Mouse (Mus musculus) hindbrain, embryonic 16.5 days (tissue): Measurements from ENCODE around the gene Vamp2. TPM values are rescaled to one million over a fixed set of nuclear protein-coding genes. Genes with fewer than 3 reads are reported as not detected.

Source experiments
- ATAC-seq: fragments of 200-750 bp; cut with Nextera tagmentation; 2 replicates; pipeline ENCODE4 v1.8.0; 2017; ENCODE audit warnings: moderate TSS enrichment, moderate library complexity
- H3K27ac ChIP-seq: fragments of 300-500 bp; sonication (generic); 2 replicates; pipeline ENCODE4 v1.5.1; 2014; ENCODE audit warnings: low read depth, mild to moderate bottlenecking, control low read depth, low read length, moderate library complexity
- H3K27me3 ChIP-seq: fragments of 300-500 bp; sonication (generic); replicated peaks from 2 replicates; pipeline ENCODE4 v1.6.1; 2014; ENCODE audit warnings: low read length; ENCODE audit not compliant: control insufficient read depth, insufficient read depth
- H3K36me3 ChIP-seq: fragments of 300-500 bp; sonication (generic); 2 replicates; pipeline ENCODE4 v1.6.1; 2014; ENCODE audit warnings: mild to moderate bottlenecking, low read length, moderate library complexity, mixed read lengths; ENCODE audit not compliant: control insufficient read depth, insufficient read depth
- H3K4me1 ChIP-seq: fragments of 300-500 bp; sonication (generic); 2 replicates; pipeline ENCODE4 v1.6.1; 2014; ENCODE audit warnings: low read depth, low read length; ENCODE audit not compliant: control insufficient read depth, insufficient read depth
- H3K4me2 ChIP-seq: fragments of 300-500 bp; sonication (generic); 2 replicates; pipeline ENCODE4 v1.6.1; 2014; ENCODE audit warnings: mild to moderate bottlenecking, low read length, control low read depth, moderate library complexity
- H3K4me3 ChIP-seq: fragments of 300-500 bp; sonication (generic); 2 replicates; pipeline ENCODE4 v1.5.1; 2014; ENCODE audit warnings: mild to moderate bottlenecking, low read length, control low read depth, moderate library complexity
- H3K9ac ChIP-seq: fragments of 300-500 bp; sonication (generic); 2 replicates; pipeline ENCODE4 v1.6.1; 2014; ENCODE audit warnings: low read depth, mild to moderate bottlenecking, control low read depth, low read length, moderate library complexity
- H3K9me3 ChIP-seq: fragments of 300-500 bp; sonication (generic); 2 replicates; pipeline ENCODE4 v1.6.1; 2014; ENCODE audit warnings: mild to moderate bottlenecking, low read length, moderate library complexity; ENCODE audit not compliant: control insufficient read depth
- WGBS: fragments of 180-500 bp; shearing (Covaris S2); extraction: QIAGEN DNeasy Blood & Tissue Kit; methylation state at CpG from one replicate; pipeline ENCODE4 v1.1.7; 2014; 5-methylcytosine and 5-hydroxymethylcytosine counted together
- polyA plus RNA-seq: library from polyadenylated mRNA; unstranded; fragments of >200 nt; fragmentation: Nextera tagmentation; extraction: Ambion mirVana; gene quantifications from 2 replicates; pipeline ENCODE4 v1.2.1, GENCODE M21; 2015

The Vamp2 gene
- polyA plus RNA-seq, 1 experiment from 2014 or later, result 402 TPM

DNA sequence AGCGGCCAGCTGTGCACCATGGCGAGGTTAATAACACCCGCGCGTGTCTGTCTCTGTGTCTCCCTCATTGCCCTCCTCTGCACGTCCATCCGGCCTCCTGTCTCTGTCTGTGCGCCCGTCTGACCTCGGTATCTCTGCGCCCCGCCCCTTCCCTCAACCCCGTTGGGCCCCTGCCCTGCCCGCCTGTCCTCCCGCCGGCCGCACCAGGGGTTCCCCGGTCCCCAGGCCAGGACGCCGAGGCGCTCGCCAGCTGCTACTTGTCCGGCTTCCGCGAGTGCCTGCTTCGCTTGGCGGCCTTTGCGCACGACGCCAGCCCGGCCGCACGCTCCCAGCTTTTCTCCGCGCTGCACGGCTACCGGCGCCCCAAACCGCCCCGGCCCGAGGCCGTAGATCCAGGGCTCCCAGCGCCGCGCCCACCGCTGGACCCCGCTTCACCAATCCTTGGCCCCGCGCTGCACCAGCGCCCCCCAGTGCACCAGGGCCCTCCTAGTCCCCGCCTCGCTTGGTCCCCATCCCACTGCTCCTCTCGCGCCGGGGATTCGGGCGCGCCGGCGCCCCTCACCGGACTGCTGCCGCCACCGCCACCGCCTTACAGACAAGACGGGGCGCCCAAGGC, 34.2 kb downstream of the Vamp2 start, which contains the start of gene 9130213A22Rik:
TSS of gene 9130213A22Rik (minus strand) at position 254 of the 616 bp plus-strand sequence.
- Histone ChIP-seq H3K9me3 (no peaks in the 10 kb centered on the region), H3K27me3 (no peaks in the 10 kb centered on the region)
- WGBS, result under 1% methylated on average over 44 of the region's 66 CpGs

GRCm38 (mm10) chr11:69123056-69123692, 34.9 kb downstream of the Vamp2 start:
- Histone ChIP-seq H3K4me3 (peak overlapping the region; percentile 88), H3K4me1 (peaks cover 14% of the 10 kb centered on the region), H3K9ac (peak overlapping the region; percentile 84), H3K27ac (peak overlapping the region; percentile 79), H3K36me3 (no peaks in the 10 kb centered on the region), H3K4me2 (peak overlapping the region; percentile 92), H3K9me3 (no peaks in the 10 kb centered on the region), H3K27me3 (no peaks in the 10 kb centered on the region)
- under 1% methylated on average over 29 of the region's 29 CpGs for WGBS
- ATAC-seq, result peak; percentile 7

More for the DNA sequence above, 34.2 kb downstream of the Vamp2 start, which contains the start of gene 9130213A22Rik:
- peak within 1 kb of the TSS; percentile 92 for H3K4me2 ChIP-seq
- H3K27ac ChIP-seq, result peak within 1 kb of the TSS; percentile 79
- H3K9ac ChIP-seq, result peak within 1 kb of the TSS; percentile 84
- H3K4me3 ChIP-seq, result peak within 1 kb of the TSS; percentile 88
- peak; percentile 70 for ATAC-seq
- peaks cover 14% of the 10 kb centered on the region for H3K4me1 ChIP-seq
- H3K36me3 ChIP-seq, result no peaks in the 10 kb centered on the region

- Histone ChIP-seq H3K4me1 (peaks cover 13% of the 10 kb centered on the region), H3K27ac (peak overlapping the region; percentile 85), H3K9me3 (no peaks in the 10 kb centered on the region), H3K4me3 (peak overlapping the region; percentile 88), H3K36me3 (no peaks in the 10 kb centered on the region), H3K9ac (peak overlapping the region; percentile 64), H3K27me3 (no peaks in the 10 kb centered on the region), H3K4me2 (peak overlapping the region; percentile 92)
- peak; percentile 75 for ATAC-seq
- WGBS, result under 1% methylated on average over 31 of the region's 31 CpGs
Measured at GRCm38 (mm10) chr11:69123693-69124497, 35.6 kb downstream of the Vamp2 start.

- Histone ChIP-seq H3K9ac (no peak overlapping the region), H3K27me3 (no peaks in the 10 kb centered on the region), H3K27ac (no peak overlapping the region), H3K4me2 (no peak overlapping the region), H3K4me3 (peak overlapping the region; percentile 88), H3K4me1 (peaks cover 10% of the 10 kb centered on the region), H3K9me3 (no peaks in the 10 kb centered on the region), H3K36me3 (no peaks in the 10 kb centered on the region)
- 0% methylated on average over 3 of the region's 3 CpGs for WGBS
- ATAC-seq, result peak; percentile 34
Measured at GRCm38 (mm10) chr11:69124498-69124847, 36.2 kb downstream of the Vamp2 start.

DNA sequence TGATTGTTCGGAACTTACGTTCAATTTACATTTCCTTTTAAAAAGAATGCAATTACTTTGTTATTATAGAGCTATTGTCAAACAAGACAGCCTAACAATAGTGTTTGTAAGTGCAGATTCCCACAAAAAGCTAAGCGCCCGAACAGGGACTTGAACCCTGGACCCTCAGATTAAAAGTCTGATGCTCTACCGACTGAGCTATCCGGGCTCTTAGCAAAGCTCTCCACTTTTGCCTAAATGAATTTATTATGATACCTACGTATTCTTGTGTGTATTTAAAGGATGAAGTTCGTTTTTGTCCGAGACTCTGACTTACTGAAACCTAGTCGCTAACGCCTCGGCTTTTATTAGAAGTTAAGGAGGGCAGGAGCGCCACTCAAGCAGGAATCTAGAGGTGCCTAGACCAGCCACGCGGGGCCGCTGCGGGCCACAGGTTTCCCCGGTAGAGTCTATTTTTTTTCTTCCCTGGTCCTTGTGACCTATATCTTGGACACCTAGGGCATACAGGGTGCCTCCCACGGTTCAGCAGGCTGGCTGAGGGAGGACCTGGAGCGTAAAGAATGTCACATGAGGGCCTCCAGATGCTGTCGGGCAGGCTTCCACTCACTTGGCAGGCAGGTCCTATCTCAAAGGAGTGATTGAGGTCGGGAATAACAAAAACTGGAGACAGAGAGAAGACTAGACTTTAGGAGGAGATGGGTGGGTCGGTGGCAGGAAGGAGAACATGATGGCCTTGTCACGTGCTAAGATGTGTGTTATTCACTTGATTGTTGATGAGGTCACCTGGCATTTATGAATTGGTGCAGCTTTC, 37.0 kb downstream of the Vamp2 start:
- peak overlapping the region; percentile 49 for H3K27ac ChIP-seq
- under 1% methylated on average over 24 of the region's 24 CpGs for WGBS

GRCm38 (mm10) chr11:69125852-69125918, 37.4 kb downstream of the Vamp2 start, which contains the start of gene Aloxe3:
Gene Aloxe3, plus strand, starts transcription at chr11:69125896.
- Histone ChIP-seq H3K27ac (peak within 1 kb of the TSS; percentile 49), H3K36me3 (no peaks in the 10 kb centered on the region), H3K4me2 (peak within 1 kb of the TSS; percentile 59), H3K27me3 (no peaks in the 10 kb centered on the region), H3K9me3 (no peaks in the 10 kb centered on the region), H3K4me1 (peaks cover 2% of the 10 kb centered on the region), H3K9ac (peak within 1 kb of the TSS; percentile 55), H3K4me3 (peak within 1 kb of the TSS; percentile 47)
- no peak for ATAC-seq
- WGBS, result 1% methylated on average over 3 of the region's 3 CpGs

More for the DNA sequence above, 37.0 kb downstream of the Vamp2 start:
- Histone ChIP-seq H3K4me2 (peak overlapping the region; percentile 59), H3K9ac (peak overlapping the region; percentile 55), H3K9me3 (no peaks in the 10 kb centered on the region), H3K4me1 (peaks cover 7% of the 10 kb centered on the region), H3K36me3 (no peaks in the 10 kb centered on the region), H3K4me3 (peak overlapping the region; percentile 47), H3K27me3 (no peaks in the 10 kb centered on the region)
- peak; percentile 53 for ATAC-seq

DNA sequence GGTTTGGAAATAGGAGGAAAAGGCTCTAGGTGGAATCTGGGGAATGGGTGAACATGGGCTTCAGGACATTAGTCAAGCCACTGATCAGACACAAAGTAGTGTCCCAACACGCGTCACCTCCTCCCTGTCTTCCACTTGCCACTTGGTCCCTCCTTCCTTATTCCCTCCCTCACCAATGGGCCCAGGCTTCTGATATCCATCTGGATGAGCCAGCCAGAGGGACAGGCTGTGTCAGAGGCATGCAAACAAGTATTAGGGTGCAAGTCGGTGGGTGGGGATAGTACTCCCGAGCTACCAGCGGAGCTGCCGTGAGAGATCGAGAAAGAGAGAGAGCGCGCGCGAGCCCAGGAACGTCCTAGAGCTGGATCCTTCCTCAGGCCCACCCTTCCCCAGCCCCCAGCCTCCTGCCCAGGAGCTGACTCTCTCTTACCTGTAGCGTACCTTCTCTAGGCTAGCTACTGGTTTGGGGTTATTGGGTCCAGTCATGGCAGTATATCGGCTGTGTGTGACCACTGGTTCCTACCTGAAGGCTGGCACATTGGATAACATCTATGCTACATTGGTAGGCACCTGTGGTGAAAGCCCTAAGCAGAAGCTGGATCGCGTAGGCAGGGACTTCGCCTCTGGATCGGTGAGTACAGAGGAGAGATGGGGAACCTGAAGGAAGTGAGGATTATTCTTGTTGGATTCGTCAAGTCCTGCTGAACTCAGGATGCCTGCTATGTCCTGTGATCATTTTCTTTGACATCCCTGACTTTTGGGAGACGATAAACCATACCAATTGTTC, 37.8 kb downstream of the Vamp2 start:
- Histone ChIP-seq H3K27ac (peak overlapping the region; percentile 49), H3K4me2 (peak overlapping the region; percentile 59), H3K4me3 (peak overlapping the region; percentile 47), H3K4me1 (no peaks in the 10 kb centered on the region), H3K9ac (peak overlapping the region; percentile 55), H3K36me3 (no peaks in the 10 kb centered on the region), H3K9me3 (no peaks in the 10 kb centered on the region), H3K27me3 (no peaks in the 10 kb centered on the region)
- WGBS, result 8% methylated on average over 20 of the region's 20 CpGs
- ATAC-seq, result no peak

DNA sequence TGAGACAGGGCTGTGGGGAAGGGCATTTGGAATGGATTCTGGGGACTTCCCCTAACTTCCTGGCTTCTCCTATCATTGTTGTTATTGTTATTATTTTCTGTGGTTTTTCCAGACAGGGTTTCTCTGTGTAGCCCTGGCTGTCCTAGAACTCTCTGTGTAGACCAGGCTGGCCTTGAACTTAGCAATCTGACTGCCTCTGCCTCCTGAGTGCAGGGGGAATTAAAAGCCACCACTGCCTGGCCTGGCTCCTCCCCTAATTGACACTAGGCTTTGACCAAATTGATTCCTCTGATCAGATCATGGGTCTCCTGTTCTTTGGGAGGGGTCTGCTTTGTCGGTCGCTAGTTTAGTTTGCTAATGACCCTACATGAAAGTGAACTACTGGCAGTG, 38.4 kb downstream of the Vamp2 start:
- ATAC-seq, result no peak
- Histone ChIP-seq H3K27ac (no peak overlapping the region), H3K4me1 (no peaks in the 10 kb centered on the region), H3K4me3 (peak overlapping the region; percentile 47), H3K9me3 (no peaks in the 10 kb centered on the region), H3K9ac (peak overlapping the region; percentile 55; the same call in 1 of the 2 replicates), H3K4me2 (peak overlapping the region; percentile 59), H3K36me3 (no peaks in the 10 kb centered on the region), H3K27me3 (no peaks in the 10 kb centered on the region)
- WGBS, result 74% methylated on average over 2 of the region's 2 CpGs
